Mouse (Mus musculus) cerebellum, adult 9-11 months (tissue): ENCODE results near the gene Nkiras1.
"Not testable (repeated sequence)": the region's sequence is repeated elsewhere in the genome, so short reads cannot be mapped to it uniquely, and the experiment has no call there.

Experiments used
- DNase-seq: peaks from one replicate; pipeline ENCODE4 v3.0.0; 2022

Nkiras1 gene

GRCm38 (mm10) chr14:18270529-18271441 is at the start of gene Nkiras1, which contains the start of gene Rpl15:
Nkiras1 (plus strand) TSS chr14:18271136.
Rpl15 (minus strand) TSS chr14:18271391.
- DNase-seq = peak; percentile 100

- no peak for DNase-seq
Observed at GRCm38 (mm10) chr14:18221977-18222376, 49.0 kb upstream of the Nkiras1 start.

GRCm38 (mm10) chr14:18225431-18225830 is 45.5 kb upstream of the Nkiras1 start:
- not testable (repeated sequence) for DNase-seq

- peak; percentile 66 for DNase-seq
Observed at GRCm38 (mm10) chr14:18226181-18226580, 44.8 kb upstream of the Nkiras1 start.

- DNase-seq = not testable (repeated sequence)
Observed at GRCm38 (mm10) chr14:18229751-18230150, 41.2 kb upstream of the Nkiras1 start.

GRCm38 (mm10) chr14:18231866-18232265 is 39.1 kb upstream of the Nkiras1 start:
- DNase-seq = not testable (repeated sequence)

GRCm38 (mm10) chr14:18233076-18233475 is 37.9 kb upstream of the Nkiras1 start:
- no peak for DNase-seq

- no peak for DNase-seq
Observed at GRCm38 (mm10) chr14:18233981-18234960, 36.7 kb upstream of the Nkiras1 start.

GRCm38 (mm10) chr14:18236496-18237235 is 34.3 kb upstream of the Nkiras1 start:
- DNase-seq = not testable (repeated sequence)

- no peak for DNase-seq
Observed at GRCm38 (mm10) chr14:18237381-18237780, 33.6 kb upstream of the Nkiras1 start.

- DNase-seq = peak; percentile 99
Observed at GRCm38 (mm10) chr14:18238131-18238749, 32.7 kb upstream of the Nkiras1 start.

GRCm38 (mm10) chr14:18238750-18239731 is 31.9 kb upstream of the Nkiras1 start, which contains the start of gene Nr1d2:
Nr1d2 (minus strand) TSS chr14:18239127.
- DNase-seq = peak; percentile 100

GRCm38 (mm10) chr14:18240132-18240531 is 30.8 kb upstream of the Nkiras1 start:
- DNase-seq = peak; percentile 57

GRCm38 (mm10) chr14:18241786-18242185 is 29.1 kb upstream of the Nkiras1 start:
- DNase-seq = no peak

GRCm38 (mm10) chr14:18242638-18243130 is 28.3 kb upstream of the Nkiras1 start:
- no peak for DNase-seq

- DNase-seq = no peak
Observed at GRCm38 (mm10) chr14:18261203-18261602, 9.7 kb upstream of the Nkiras1 start.

GRCm38 (mm10) chr14:18263427-18263826 is 7.5 kb upstream of the Nkiras1 start:
- DNase-seq = no peak

GRCm38 (mm10) chr14:18269947-18270528 is 898 bp upstream of the Nkiras1 start:
- DNase-seq = not testable (repeated sequence)

- peak; percentile 46 for DNase-seq
Observed at GRCm38 (mm10) chr14:18271666-18272065, 730 bp downstream of the Nkiras1 start.

GRCm38 (mm10) chr14:18274526-18274925 is 3.6 kb downstream of the Nkiras1 start:
- DNase-seq = no peak
